Mouse (Mus musculus) adrenal gland, adult 2 months (tissue): ENCODE data around the gene Il20rb. TPM values are rescaled to one million over a fixed set of nuclear protein-coding genes. Genes with fewer than 3 reads are reported as not detected.
A peak's percentile ranks its signal among the peaks of the same experiment; 100 is the strongest.

Experiments used
- DNase-seq: peaks from one replicate; pipeline ENCODE4 v3.0.0; 2021
- long read RNA-seq: library from polyadenylated mRNA; stranded (forward); transcript quantifications from one replicate; pipeline ENCODE4 v2.0.0, GENCODE M21; 2021
- polyA plus RNA-seq: library from polyadenylated mRNA; depleted of rRNA; stranded (reverse); fragments of >200 nt; gene quantifications from 2 replicates; pipeline ENCODE4 v1.2.3, GENCODE M21; 2012; rRNA removed
- total RNA-seq, 2 experiments: library from RNA; stranded (reverse); gene quantifications; 2 replicates each; pipeline ENCODE4 v1.2.3; 2021

Il20rb gene
- total RNA-seq (1 to 10 TPM in 1 of 2 experiments, under 1 TPM in 1; 0.52 to 1.8 TPM), polyA plus RNA-seq (0.42 and 0.70 TPM in 2 replicates)
- long read RNA-seq, result 0 reads

DNA sequence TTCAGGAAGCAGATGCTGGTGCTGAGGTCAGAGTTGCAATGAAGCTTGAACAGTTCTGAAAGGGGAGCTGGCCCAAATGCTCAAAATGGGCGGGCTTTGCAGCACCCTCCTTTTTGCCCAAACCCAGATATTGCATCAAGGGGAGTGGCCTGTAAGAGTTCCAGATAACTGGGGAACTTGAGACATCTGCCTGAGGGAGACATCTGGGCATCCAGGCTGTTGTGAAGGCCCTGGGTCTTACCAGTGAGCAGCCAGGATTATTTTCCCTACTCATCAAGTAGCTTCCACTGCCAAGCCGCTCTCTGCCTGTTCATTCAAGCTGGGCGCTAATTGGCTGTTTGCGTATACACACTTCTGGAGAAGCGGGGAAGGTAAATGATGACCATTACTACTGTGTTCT is at the start of gene Il20rb:
Il20rb (minus strand) TSS at position 358 of the 400 bp plus-strand sequence.
- no peak for DNase-seq

DNA sequence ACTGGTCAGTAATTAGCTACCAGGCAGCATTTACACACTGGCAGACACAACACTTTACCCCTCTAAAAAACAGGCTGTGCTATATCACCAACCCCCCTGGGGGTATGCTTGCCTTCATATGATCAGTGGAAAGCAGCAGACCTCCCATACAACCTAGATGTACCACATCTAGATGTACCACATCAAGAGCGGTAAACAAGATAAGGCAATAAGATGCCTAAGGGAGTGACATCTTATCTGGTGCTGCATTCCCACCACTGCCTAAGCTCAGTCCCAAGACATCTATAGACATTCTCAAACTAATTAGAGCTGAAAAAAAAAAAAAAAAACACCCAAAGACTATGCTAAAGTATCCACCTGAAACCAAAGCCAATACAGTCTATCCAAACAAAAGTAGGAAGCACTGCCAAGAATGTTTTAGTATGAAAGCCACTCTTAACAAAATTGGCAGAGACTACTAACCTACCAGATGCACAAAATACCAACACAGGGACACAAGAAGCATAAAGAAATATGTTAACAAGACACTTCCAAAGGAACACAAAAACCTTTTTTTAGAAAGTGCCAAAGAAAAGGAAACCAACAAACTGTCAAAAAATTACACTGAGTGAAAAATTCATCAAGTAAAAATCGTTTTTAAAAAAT is 49.2 kb upstream of the Il20rb start:
- no peak for DNase-seq

DNA sequence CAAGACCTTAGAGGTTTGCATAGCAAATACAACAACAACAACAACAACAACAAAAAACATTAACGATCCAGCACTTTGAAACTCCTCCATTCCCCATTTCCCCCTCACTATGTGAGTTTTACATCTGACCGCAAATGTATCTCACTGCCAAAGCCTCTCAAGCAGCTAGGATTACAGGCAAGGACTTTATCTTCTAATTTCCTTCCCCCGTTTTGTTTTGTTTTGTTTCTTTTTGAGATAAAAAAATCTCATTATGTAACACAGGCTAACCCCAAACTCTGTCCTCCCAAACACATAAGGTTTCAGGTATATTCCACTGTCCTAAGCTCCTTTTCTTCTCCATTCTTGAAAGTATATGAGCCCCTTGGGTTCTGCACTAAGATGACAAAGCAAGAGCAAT is 48.1 kb upstream of the Il20rb start:
- no peak for DNase-seq

DNA sequence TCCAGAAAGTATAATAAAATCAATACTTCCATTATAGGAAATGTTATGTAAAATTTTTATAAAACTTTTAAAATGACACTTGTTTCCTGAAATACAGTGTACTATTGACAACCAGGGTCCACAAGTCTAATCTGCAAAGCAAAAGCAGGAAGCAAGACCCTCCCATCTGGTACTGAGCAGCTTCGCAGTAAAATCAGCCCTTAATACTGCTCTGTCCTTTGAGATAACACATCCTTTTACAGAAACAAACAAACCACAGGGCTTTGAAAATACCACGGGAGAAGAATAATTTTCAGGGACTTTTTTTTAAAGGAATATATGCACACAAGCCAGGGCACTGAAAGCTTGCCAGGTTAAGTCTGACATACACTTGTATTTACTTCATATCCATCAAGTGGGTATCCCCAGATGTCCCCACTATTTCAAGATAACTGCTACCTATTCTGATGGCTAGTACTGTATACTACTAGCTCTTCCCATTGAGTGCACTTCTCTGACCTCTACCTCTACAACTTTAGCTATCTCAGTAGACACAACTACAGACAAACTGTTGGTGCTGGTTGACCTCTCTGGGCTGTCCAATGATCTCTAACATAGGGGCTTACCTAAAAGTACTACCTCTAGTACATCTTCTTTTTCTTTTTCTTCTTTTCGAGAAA is 46.4 kb upstream of the Il20rb start:
- no peak for DNase-seq

GRCm38 (mm10) chr9:100531296-100531695 is 44.7 kb upstream of the Il20rb start:
- DNase-seq, result no peak

DNA sequence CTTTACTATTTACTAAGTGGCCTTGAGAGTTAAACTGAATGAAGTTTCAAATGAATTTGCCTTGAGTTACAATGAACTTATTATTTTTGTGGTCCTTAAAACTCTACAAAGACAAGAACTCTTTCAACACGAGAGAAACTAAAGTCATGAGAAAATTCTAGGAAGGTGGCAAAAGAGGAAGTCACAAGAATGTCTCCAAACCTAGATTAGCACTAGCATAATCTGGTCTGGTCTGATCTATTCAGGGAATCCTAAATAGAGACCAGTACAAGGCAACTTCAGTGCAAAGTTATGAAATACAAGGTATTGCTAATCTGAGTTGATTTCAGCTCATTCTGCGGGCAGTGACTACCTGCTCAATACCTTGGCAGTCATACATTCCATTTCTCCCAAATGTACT is 38.6 kb upstream of the Il20rb start:
- no peak for DNase-seq

- DNase-seq, result no peak
These were observed 35.4 kb upstream of the Il20rb start for GRCm38 (mm10) chr9:100522029-100522428.

- DNase-seq, result peak; percentile 47
These were observed 34.0 kb upstream of the Il20rb start for GRCm38 (mm10) chr9:100520586-100520985.

GRCm38 (mm10) chr9:100520012-100520411 is 33.4 kb upstream of the Il20rb start:
- DNase-seq, result no peak

GRCm38 (mm10) chr9:100507581-100507980 is 21.0 kb upstream of the Il20rb start:
- no peak for DNase-seq

DNA sequence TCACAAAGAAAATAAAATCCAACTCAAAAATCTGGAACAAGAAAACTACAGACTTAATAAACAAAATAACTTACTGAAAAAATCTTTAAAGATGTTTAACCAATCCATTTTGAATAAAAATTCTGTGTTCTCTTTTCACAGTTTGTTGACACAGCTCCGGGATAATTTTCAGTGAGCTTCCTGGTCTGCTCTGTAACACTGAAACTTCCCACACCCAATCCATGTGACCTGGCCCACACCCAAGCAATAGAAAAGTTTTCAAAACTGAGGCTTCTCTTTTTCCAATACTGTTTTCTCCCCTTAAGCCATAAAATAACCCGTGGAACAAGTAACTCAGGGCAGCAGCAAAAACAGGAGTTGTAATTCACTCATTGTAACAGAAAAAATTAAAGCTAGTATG is 20.1 kb upstream of the Il20rb start:
- DNase-seq, result peak; percentile 47

GRCm38 (mm10) chr9:100505498-100505897 is 18.9 kb upstream of the Il20rb start:
- DNase-seq, result no peak

- DNase-seq, result no peak
These were observed 7.1 kb upstream of the Il20rb start for GRCm38 (mm10) chr9:100493611-100494261.

DNA sequence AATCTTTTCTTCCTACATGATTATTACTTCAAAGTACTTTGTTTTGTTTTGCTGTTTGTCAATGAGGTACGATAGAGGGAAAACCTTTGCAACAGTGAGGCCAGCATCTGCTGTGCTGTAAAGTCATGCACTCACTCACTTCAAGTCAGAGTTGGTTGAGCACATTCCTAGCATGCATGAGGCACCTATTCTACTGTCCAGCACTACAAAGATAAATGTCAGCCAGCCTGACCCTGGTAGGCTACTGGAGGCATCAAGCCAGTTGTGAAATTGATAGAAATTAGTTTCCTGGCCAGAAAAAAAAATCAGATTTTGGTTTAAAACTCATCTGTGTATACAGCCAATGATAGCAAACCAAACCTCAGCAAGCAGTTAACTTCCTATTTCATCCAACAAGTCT is 4.8 kb upstream of the Il20rb start:
- DNase-seq, result no peak

- no peak for DNase-seq
These were observed 2.4 kb upstream of the Il20rb start for GRCm38 (mm10) chr9:100488969-100489368.

- DNase-seq, result no peak
These were observed 1.6 kb upstream of the Il20rb start for GRCm38 (mm10) chr9:100488056-100488713.

DNA sequence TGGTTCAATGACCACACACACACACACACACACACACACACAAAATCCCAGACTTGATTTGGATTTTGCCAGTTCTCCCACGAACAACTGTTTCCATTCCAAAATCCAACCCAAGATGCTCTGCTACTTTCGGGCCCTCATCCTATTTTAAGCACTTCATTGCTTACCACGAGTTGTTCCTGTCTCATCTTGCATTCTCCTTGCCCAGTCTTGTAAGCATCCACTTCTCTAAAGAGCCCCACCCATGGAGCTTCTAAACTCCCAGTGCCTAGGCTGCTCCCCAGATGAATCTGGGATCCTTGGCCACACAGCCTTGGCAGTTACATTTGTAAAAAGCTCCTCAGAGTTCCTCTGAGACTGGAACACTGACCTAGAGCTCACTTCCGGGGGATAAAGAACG is 3.3 kb downstream of the Il20rb start:
- no peak for DNase-seq

GRCm38 (mm10) chr9:100481626-100482025 is 5.0 kb downstream of the Il20rb start:
- no peak for DNase-seq

DNA sequence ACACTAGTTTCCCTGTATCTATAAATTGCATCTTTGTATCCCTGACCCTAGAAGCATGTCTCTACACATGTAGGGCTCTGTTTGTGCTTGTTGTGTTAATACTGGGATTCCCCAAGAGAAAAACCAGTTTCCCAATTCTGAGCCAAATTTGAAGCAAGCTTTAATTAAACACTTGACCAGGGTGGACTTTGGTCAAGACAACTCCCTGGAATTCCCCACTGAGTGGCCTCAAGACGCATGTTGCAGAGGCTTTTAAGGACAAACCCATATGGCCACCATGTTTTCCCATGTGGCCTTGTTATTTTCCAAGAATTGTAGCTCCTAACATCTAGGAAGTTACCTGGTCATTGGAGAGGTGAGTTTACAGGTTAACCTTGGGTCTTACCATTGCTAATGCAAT is 12.5 kb downstream of the Il20rb start:
- no peak for DNase-seq

GRCm38 (mm10) chr9:100473361-100473760 is 13.2 kb downstream of the Il20rb start:
- DNase-seq, result no peak

- DNase-seq, result no peak
These were observed 13.7 kb downstream of the Il20rb start for GRCm38 (mm10) chr9:100472931-100473330.

DNA sequence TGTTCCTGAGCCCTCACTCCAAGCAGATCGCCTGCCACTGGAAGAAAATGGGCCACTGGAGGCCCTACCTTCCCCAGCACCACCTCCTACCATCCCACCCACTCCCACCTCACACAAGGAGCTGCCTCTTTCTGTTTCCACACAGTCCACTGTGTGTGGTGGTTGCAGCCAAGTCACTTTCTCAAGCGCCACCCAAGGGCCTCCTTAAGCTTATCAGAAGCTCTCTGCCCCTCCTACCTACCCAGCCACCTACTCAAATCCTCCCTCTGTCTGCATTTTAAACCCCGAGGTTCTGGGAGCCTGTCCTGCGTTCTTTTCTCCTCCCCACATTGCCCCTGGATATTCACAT is 15.0 kb downstream of the Il20rb start:
- no peak for DNase-seq
